Mouse (Mus musculus): ENCODE results near the gene Lmx1b.

- no peak for TF ChIP-seq CTCF (conservative IDR thresholded peaks at IDR 0.05; ENCODE audit: insufficient read depth, insufficient read length, low read depth, low read length)
- TF ChIP-seq POLR2A (IDR thresholded peaks at IDR 0.05; ENCODE audit: low read depth, low read length) = no peak
Measured at GRCm38 (mm10) chr2:33678950-33679654, 38.8 kb upstream of the Lmx1b start.
